Mouse (Mus musculus): ENCODE measurements around the gene Nln. TPM values are rescaled to one million over a fixed set of nuclear protein-coding genes. Genes with fewer than 3 reads are reported as not detected.

The Nln gene
- polyA plus RNA-seq, 1 experiment from 2014 or later = 23.5 TPM

- no peaks in the 10 kb centered on the region for H3K4me1 ChIP-seq (ENCODE audit: control insufficient read depth, insufficient read depth, low read length)
- no peak overlapping the region for H3K4me2 ChIP-seq
- H3K27me3 ChIP-seq (ENCODE audit: control insufficient read depth, insufficient read depth, low read length) = no peaks in the 10 kb centered on the region
- no peak overlapping the region for H3K27ac ChIP-seq (ENCODE audit: low read depth, low read length)
- ATAC-seq (ENCODE audit: low FRiP score) = no peak
- no peak overlapping the region for H3K4me3 ChIP-seq (ENCODE audit: low read depth, low read length)
- DNase-seq (ENCODE audit: low spot score, missing footprints) = no peak
- H3K36me3 ChIP-seq (ENCODE audit: control insufficient read depth, insufficient read depth, low read length) = no peaks in the 10 kb centered on the region
- H3K9me3 ChIP-seq (ENCODE audit: control insufficient read depth, low read length) = no peaks in the 10 kb centered on the region
- no peak overlapping the region for H3K9ac ChIP-seq (ENCODE audit: low read length)
- WGBS = 87% methylated on average over 10 of the region's 10 CpGs
Measured at GRCm38 (mm10) chr13:103975101-103975500, 134.3 kb downstream of the Nln start.

- WGBS = 91% methylated on average over 5 of the region's 5 CpGs
- no peak for ATAC-seq (ENCODE audit: low FRiP score)
- no peak overlapping the region for H3K27ac ChIP-seq (ENCODE audit: low read depth, low read length)
- no peak overlapping the region for H3K4me3 ChIP-seq (ENCODE audit: low read depth, low read length)
- no peak overlapping the region for H3K9ac ChIP-seq (ENCODE audit: low read length)
- no peaks in the 10 kb centered on the region for H3K27me3 ChIP-seq (ENCODE audit: control insufficient read depth, insufficient read depth, low read length)
- no peaks in the 10 kb centered on the region for H3K36me3 ChIP-seq (ENCODE audit: control insufficient read depth, insufficient read depth, low read length)
- H3K4me2 ChIP-seq = no peak overlapping the region
- no peaks in the 10 kb centered on the region for H3K9me3 ChIP-seq (ENCODE audit: control insufficient read depth, low read length)
- no peak for DNase-seq (ENCODE audit: low spot score, missing footprints)
- no peaks in the 10 kb centered on the region for H3K4me1 ChIP-seq (ENCODE audit: control insufficient read depth, insufficient read depth, low read length)
Measured at GRCm38 (mm10) chr13:103973977-103974376, 135.4 kb downstream of the Nln start.

Other genes with a start within 250 kb of the Nln start
- 27.6 and 28.5 TPM in 2 replicates for gene Erbin, start 189.1 kb downstream of the Nln start, polyA plus RNA-seq (2014; fragmentation: Nextera tagmentation; extraction: Ambion mirVana)
- gene Sgtb, start 127 bp upstream of the Nln start, polyA plus RNA-seq (2014; fragmentation: Nextera tagmentation; extraction: Ambion mirVana) = 27.0 and 28.0 TPM in 2 replicates
- 82.4 and 96.4 TPM in 2 replicates for gene Trappc13, start 68.9 kb upstream of the Nln start, polyA plus RNA-seq (2014; fragmentation: Nextera tagmentation; extraction: Ambion mirVana)
- gene Trim23, start 69.2 kb upstream of the Nln start, polyA plus RNA-seq (2014; fragmentation: Nextera tagmentation; extraction: Ambion mirVana) = 26.5 and 30.0 TPM in 2 replicates
- 75.1 and 77.1 TPM in 2 replicates for gene Cenpk, start 119.0 kb upstream of the Nln start, polyA plus RNA-seq (2014; fragmentation: Nextera tagmentation; extraction: Ambion mirVana)
- gene Ppwd1, start 119.2 kb upstream of the Nln start, polyA plus RNA-seq (2014; fragmentation: Nextera tagmentation; extraction: Ambion mirVana) = 15.7 and 16.4 TPM in 2 replicates
- gene Adamts6, start 178.2 kb upstream of the Nln start, polyA plus RNA-seq (2014; fragmentation: Nextera tagmentation; extraction: Ambion mirVana) = 2.6 and 3.3 TPM in 2 replicates

Data from midbrain, embryonic 11.5 days (tissue).